Mouse (Mus musculus) liver, embryonic 12.5 days (tissue): Measurements from ENCODE around the gene 4833420G17Rik. TPM values are rescaled to one million over a fixed set of nuclear protein-coding genes. Genes with fewer than 3 reads are reported as not detected.

Source experiments
- ATAC-seq: fragments of 200-750 bp; cut with Nextera tagmentation; 2 replicates; pipeline ENCODE4 v1.8.0; 2017; ENCODE audit warnings: moderate number of reproducible peaks, mild to moderate bottlenecking, moderate library complexity
- H3K27ac ChIP-seq: fragments of 300-500 bp; sonication (generic); 2 replicates; pipeline ENCODE4 v1.5.1; 2016; ENCODE audit warnings: mild to moderate bottlenecking
- H3K27me3 ChIP-seq: fragments of 300-500 bp; sonication (generic); replicated peaks from 2 replicates; pipeline ENCODE4 v1.6.1; 2016; ENCODE audit warnings: mild to moderate bottlenecking, moderate library complexity
- H3K36me3 ChIP-seq: fragments of 300-500 bp; sonication (generic); 2 replicates; pipeline ENCODE4 v1.6.1; 2016; ENCODE audit warnings: mild to moderate bottlenecking, moderate library complexity
- H3K4me1 ChIP-seq: fragments of 300-500 bp; sonication (generic); 2 replicates; pipeline ENCODE4 v1.6.1; 2016
- H3K4me2 ChIP-seq: fragments of 300-500 bp; sonication (generic); 2 replicates; pipeline ENCODE4 v1.6.1; 2016; ENCODE audit warnings: mild to moderate bottlenecking, moderate library complexity
- H3K4me3 ChIP-seq: fragments of 300-500 bp; sonication (generic); 2 replicates; pipeline ENCODE4 v1.5.1; 2016; ENCODE audit warnings: mild to moderate bottlenecking, moderate library complexity
- H3K9ac ChIP-seq: fragments of 300-500 bp; sonication (generic); 2 replicates; pipeline ENCODE4 v1.6.1; 2016; ENCODE audit warnings: mild to moderate bottlenecking, moderate library complexity
- H3K9me3 ChIP-seq: fragments of 300-500 bp; sonication (generic); replicated peaks from 2 replicates; pipeline ENCODE4 v1.6.1; 2016; ENCODE audit warnings: mild to moderate bottlenecking, moderate library complexity
- WGBS: fragments of 180-500 bp; shearing (Covaris S2); methylation state at CpG from one replicate; pipeline ENCODE4 v1.1.7; 2016; ENCODE audit not compliant: insufficient replicate concordance; 5-methylcytosine and 5-hydroxymethylcytosine counted together
- polyA plus RNA-seq: library from polyadenylated mRNA; unstranded; fragments of >200 nt; fragmentation: Nextera tagmentation; extraction: Ambion mirVana; gene quantifications from 2 replicates; pipeline ENCODE4 v1.2.1, GENCODE M21; 2016

4833420G17Rik gene
- polyA plus RNA-seq = 27.6 and 29.7 TPM in 2 replicates

DNA sequence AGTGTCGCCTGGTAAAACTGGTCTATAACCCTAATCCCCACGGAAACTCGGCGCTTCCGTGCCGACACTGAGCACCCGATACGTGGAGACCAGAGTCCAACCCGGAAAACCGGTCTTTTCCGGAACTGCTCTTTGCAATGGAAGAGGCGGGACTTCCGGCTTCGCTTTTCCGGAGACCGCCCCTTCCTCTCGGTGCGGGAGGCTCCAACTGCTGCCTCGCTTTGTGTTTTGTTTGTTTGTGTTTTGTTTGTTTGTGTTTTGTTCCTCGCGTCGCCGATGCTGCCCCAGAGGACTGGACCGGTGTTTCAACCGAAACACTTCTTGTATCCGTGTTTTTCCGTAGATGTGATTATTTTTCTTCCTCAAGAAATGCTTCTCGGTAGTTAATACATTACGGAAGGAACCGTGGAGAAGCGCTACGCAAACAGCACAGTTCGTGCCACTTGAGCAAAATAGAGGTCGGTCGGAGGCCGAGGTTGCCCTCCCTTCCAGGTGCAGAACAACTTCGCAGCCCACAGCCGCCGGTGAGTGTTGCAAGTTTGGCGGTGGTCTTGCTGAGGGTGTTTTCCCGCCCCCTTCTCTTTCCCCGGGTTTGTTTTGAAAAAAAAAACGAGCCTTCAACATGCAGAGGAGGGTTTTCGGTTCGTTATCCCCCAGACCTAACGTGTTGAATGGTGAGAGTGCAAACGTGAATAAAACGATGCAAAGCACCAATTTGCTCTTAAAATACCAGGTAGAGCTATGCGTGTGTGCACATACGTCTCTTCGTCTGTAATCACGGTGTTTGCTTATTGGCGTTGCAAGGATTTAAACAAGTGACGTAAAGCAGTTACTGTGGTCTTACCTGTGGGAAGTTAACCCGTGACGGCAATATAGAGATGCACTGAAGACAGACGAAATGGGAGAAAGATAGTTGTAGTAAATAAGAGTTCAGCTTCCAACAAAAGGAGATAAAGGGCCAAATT, at the start of gene 4833420G17Rik:
TSS of gene 4833420G17Rik (plus strand) at position 173 of the 965 bp plus-strand sequence.
- peaks cover 16% of the 10 kb centered on the region for H3K4me1 ChIP-seq
- ATAC-seq = peak; percentile 99
- H3K4me3 ChIP-seq = peak within 1 kb of the TSS; percentile 86
- H3K9me3 ChIP-seq = no peaks in the 10 kb centered on the region
- peak within 1 kb of the TSS; percentile 85 for H3K9ac ChIP-seq
- H3K27me3 ChIP-seq = no peaks in the 10 kb centered on the region
- WGBS = 11% methylated on average over 57 of the region's 57 CpGs
- peaks cover 33% of the 10 kb centered on the region for H3K36me3 ChIP-seq
- H3K27ac ChIP-seq = peak within 1 kb of the TSS; percentile 86
- H3K4me2 ChIP-seq = peak within 1 kb of the TSS; percentile 77

DNA sequence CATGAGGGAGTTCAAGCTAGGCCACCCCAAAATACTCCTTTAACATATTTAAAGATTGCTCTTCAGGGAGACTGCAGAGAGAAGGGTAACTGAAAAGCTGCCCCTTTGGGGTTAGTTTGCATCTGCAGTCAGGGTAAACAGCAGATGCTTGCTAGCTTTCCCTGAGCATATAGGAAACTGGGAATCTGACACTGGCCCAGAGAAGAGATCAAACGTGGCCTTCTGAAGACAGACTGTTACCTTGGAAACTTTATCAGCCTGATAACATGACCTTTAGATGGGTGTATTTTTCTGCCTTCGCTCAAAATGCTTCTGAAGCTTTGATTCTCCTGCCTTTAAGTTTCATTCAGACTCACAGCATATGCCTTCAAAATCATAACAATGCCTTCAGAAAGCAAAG, 49.5 kb upstream of the 4833420G17Rik start:
- Histone ChIP-seq H3K27me3 (no peaks in the 10 kb centered on the region), H3K36me3 (no peaks in the 10 kb centered on the region), H3K4me3 (no peak overlapping the region), H3K9ac (no peak overlapping the region), H3K9me3 (no peaks in the 10 kb centered on the region), H3K4me2 (no peak overlapping the region), H3K4me1 (peaks cover 16% of the 10 kb centered on the region), H3K27ac (no peak overlapping the region)
- WGBS = 20% methylated on average over 2 of the region's 2 CpGs
- no peak for ATAC-seq

DNA sequence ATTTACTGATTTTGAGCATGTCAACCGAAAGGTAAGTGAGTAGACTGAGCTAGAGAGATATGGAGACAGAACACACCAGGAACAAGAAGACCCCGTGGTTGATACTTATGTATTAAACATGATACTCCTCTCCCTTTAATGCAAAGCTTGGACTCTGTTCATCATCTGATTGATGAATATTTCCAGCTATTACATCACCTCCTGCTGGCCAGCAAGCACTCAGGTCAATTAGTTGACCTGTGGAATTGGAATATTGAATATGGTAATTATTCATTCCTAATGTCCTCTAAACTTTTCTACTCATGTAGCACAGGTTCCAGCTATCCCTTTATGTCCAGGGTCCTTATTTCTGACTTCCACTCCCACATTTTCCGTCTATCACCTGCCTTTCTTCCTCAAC, 44.1 kb upstream of the 4833420G17Rik start:
- H3K27me3 ChIP-seq = 0 out of 2 replicates have a peak, but pooled peaks cover 2% of the 10 kb centered on the region
- 71% methylated on average over 3 of the region's 3 CpGs for WGBS
- no peak overlapping the region for H3K9ac ChIP-seq
- H3K4me3 ChIP-seq = no peak overlapping the region
- H3K27ac ChIP-seq = no peak overlapping the region
- no peaks in the 10 kb centered on the region for H3K36me3 ChIP-seq
- no peaks in the 10 kb centered on the region for H3K4me1 ChIP-seq
- H3K4me2 ChIP-seq = no peak overlapping the region
- no peak for ATAC-seq
- H3K9me3 ChIP-seq = no peaks in the 10 kb centered on the region

DNA sequence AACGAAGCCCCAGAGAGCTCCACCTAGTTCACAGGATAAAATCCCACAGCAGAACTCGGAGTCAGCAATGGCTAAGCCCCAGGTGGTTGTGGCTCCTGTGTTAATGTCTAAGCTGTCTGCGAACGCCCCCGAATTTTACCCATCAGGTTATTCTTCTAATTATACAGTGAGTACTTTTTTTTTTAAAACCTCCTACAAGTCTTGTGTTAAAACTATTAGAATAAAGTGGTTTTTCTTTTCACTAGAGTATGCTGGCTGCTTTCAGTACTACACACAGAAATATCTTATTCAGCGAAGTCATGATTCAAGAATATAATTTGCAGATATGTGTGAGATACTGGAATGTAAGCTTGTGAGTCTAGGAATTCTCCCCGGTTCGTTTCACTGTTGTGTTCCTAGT, 32.4 kb upstream of the 4833420G17Rik start:
- 25% methylated on average over 8 of the region's 8 CpGs for WGBS
- ATAC-seq = no peak
- H3K36me3 ChIP-seq = peaks cover 24% of the 10 kb centered on the region
- H3K9me3 ChIP-seq = no peaks in the 10 kb centered on the region
- no peaks in the 10 kb centered on the region for H3K27me3 ChIP-seq
- peaks cover 24% of the 10 kb centered on the region for H3K4me1 ChIP-seq
- H3K27ac ChIP-seq = peak overlapping the region; percentile 89
- peak overlapping the region; percentile 98 for H3K9ac ChIP-seq
- H3K4me3 ChIP-seq = peak overlapping the region; percentile 88
- peak overlapping the region; percentile 97 for H3K4me2 ChIP-seq

DNA sequence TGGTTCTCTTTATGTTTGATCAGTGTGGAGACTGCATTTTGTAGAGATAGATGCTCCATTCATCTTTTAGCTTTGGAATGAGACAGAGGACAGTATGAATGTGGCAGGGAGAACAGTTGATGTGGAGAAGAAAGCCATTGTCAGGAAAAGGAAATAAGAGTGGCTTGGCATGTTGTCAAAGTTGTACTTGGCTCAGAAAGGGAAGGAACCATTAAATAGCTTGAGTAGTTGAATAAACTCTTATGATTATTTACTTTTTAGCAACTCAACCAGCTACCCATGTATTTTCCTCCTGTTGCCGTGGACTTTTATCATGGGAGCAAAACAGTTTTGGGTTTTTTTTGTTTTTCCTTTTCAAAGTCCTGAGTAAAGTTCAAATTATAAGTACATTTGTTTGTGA, 30.5 kb upstream of the 4833420G17Rik start:
- Histone ChIP-seq H3K4me1 (peaks cover 24% of the 10 kb centered on the region), H3K27me3 (no peaks in the 10 kb centered on the region), H3K27ac (no peak overlapping the region), H3K4me2 (no peak overlapping the region), H3K4me3 (no peak overlapping the region), H3K9ac (no peak overlapping the region), H3K36me3 (peaks cover 34% of the 10 kb centered on the region), H3K9me3 (no peaks in the 10 kb centered on the region)
- 92% methylated on average over 1 of the region's 1 CpGs for WGBS
- no peak for ATAC-seq

DNA sequence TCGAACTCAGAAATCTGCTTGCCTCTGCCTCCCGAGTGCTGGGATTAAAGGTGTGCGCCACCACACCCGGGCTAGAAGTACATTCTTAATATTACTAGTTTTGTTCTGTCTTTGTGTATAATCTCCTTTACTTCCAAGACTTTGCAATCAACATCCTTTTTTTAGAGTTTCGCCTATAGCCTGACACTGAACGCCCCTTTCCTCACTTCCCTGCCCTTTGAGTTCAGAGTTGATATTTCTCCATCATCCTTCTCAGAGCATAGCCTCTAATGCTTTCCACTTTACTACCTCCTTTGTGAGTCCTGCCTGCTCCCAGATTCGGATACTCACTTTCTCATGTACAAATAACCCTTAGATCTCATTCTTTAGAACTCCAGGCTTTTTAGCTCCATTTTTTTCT, 28.2 kb upstream of the 4833420G17Rik start:
- Histone ChIP-seq H3K27me3 (no peaks in the 10 kb centered on the region), H3K9me3 (no peaks in the 10 kb centered on the region), H3K9ac (no peak overlapping the region), H3K27ac (no peak overlapping the region), H3K4me3 (no peak overlapping the region), H3K4me1 (peaks cover 24% of the 10 kb centered on the region), H3K36me3 (peaks cover 51% of the 10 kb centered on the region), H3K4me2 (no peak overlapping the region)
- 83% methylated on average over 7 of the region's 7 CpGs for WGBS
- no peak for ATAC-seq

DNA sequence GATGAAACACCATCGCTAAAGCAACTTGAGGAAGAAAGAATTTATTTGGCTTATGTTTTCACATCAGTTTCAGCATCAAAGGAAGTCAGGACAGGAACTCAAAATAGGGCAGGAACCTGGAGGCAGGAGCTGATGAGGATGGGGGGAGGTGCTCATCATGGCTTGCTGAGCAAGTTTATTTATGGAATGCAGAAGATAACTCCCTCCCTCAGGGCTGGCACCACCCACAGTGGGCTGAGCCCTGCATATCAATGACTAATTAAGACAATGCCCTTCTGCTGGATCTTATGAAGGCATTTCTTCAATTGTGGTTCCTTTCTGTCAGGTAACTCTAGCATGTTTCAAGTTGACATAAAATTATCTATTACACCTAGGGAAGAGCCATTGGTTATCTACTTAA, 20.3 kb upstream of the 4833420G17Rik start:
- H3K4me3 ChIP-seq = no peak overlapping the region
- peak; percentile 84 for ATAC-seq
- H3K27me3 ChIP-seq = no peaks in the 10 kb centered on the region
- peaks cover 9% of the 10 kb centered on the region for H3K4me1 ChIP-seq
- no peaks in the 10 kb centered on the region for H3K9me3 ChIP-seq
- no peak overlapping the region for H3K27ac ChIP-seq
- peaks cover 67% of the 10 kb centered on the region for H3K36me3 ChIP-seq
- 81% methylated on average over 1 of the region's 1 CpGs for WGBS
- H3K9ac ChIP-seq = no peak overlapping the region
- no peak overlapping the region for H3K4me2 ChIP-seq

DNA sequence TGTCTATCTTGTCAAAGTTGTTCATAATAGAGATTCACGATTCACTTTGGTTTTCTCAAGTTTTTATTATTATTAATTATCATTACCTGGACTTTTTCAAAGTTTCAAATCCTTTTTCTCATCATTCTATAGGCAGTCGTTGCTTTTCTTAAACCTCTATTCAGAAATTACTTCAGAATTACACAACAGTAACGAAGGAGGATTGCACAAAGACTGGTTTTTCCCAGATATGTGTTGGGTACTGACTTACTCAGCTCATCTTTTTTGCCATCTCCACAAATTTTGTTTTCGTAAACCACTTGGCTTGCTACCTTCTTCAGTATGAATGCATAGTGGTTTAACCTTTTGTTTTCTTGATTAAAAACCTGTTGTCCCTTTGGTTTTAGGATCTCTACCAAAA, 9.0 kb upstream of the 4833420G17Rik start:
- 78% methylated on average over 4 of the region's 4 CpGs for WGBS
- Histone ChIP-seq H3K4me1 (no peaks in the 10 kb centered on the region), H3K27ac (no peak overlapping the region), H3K4me2 (no peak overlapping the region), H3K9me3 (no peaks in the 10 kb centered on the region), H3K36me3 (peaks cover 57% of the 10 kb centered on the region), H3K27me3 (no peaks in the 10 kb centered on the region), H3K9ac (no peak overlapping the region), H3K4me3 (no peak overlapping the region)
- ATAC-seq = no peak

DNA sequence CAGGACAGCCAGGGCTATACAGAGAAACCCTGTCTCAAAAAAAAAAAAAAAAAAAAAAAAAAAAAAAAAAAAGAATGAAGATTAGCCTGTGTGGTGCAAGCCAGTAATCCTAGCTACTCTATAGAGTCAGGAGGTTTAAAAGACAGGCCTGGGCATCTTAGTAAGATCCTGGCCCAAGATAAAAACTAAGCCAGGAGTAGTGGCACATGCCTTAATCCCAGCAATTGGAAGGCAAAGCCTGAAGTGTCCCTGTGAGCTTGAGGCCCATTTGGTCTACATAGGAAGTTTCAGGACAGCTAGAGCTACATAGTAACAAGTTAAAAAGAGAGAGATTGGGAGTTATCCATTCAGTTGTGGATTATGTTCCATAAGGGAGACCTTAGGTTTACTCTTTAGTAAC, 7.5 kb upstream of the 4833420G17Rik start:
- no peak for ATAC-seq

DNA sequence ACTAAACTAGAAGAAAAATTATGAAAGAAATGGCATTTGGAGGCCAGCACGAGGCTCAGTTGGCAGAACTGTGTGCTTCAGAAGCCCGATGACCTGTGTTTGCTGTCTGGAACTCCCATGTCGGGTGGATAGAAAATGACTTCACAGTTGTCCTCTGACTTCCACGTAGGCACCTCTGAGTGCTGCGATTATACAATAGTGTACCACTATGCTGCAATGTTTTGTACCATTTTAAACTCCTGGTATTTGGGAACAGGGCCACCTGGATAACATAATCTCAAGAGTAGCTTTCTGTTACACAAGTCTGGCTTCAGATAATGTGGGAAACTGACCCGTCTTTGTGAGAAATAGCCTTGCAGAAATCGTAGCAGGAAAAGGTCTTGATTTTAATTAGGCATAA, 6.2 kb upstream of the 4833420G17Rik start:
- ATAC-seq = no peak
- Histone ChIP-seq H3K27ac (no peak overlapping the region), H3K9me3 (no peaks in the 10 kb centered on the region), H3K36me3 (peaks cover 42% of the 10 kb centered on the region), H3K4me3 (no peak overlapping the region), H3K4me1 (no peaks in the 10 kb centered on the region), H3K27me3 (no peaks in the 10 kb centered on the region), H3K4me2 (no peak overlapping the region), H3K9ac (no peak overlapping the region)
- WGBS = 82% methylated on average over 7 of the region's 7 CpGs

More for the DNA sequence above, 7.5 kb upstream of the 4833420G17Rik start:
- H3K27me3 ChIP-seq = no peaks in the 10 kb centered on the region
- H3K4me2 ChIP-seq = no peak overlapping the region
- no peaks in the 10 kb centered on the region for H3K9me3 ChIP-seq
- no peak overlapping the region for H3K9ac ChIP-seq
- no peak overlapping the region for H3K4me3 ChIP-seq
- H3K4me1 ChIP-seq = no peaks in the 10 kb centered on the region
- peaks cover 55% of the 10 kb centered on the region for H3K36me3 ChIP-seq
- H3K27ac ChIP-seq = no peak overlapping the region

DNA sequence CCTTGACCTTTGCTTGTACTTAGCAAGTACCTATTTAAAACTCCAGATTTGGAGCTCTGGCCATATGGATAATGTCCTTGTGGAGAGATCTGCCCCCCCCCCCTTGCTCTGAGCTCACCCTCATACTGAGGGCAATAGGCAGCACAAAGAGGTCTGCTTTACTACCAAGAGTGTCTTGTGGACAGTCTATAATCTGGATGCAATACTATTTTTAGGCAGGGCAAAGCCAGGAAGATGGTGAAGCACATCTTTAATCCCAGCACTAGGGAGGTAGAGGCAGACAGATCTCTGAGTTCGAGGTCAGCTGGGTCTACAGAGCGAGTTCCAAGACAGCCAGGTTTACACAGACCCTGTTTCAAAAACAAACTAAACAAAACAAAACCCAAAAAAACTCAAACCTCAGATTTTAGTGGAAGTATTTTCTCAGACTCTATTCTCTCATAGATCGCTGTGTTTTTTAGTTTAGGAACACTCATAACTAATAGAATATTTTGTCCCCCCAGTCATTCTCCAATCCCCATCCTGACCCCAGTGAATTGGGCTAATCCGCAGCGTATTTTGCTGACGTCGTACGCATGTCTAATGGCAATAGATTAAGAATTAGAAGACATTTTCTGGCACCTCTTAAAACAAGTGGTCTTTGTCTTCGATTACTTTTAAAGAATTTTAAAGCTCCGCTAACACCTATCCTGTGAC, 520 bp upstream of the 4833420G17Rik start:
- ATAC-seq = peak; percentile 75
- Histone ChIP-seq H3K4me3 (peak overlapping the region; percentile 86), H3K36me3 (peaks cover 28% of the 10 kb centered on the region), H3K27ac (peak overlapping the region; percentile 86), H3K4me2 (peak overlapping the region; percentile 77), H3K9me3 (no peaks in the 10 kb centered on the region), H3K9ac (peak overlapping the region; percentile 85), H3K4me1 (peaks cover 16% of the 10 kb centered on the region), H3K27me3 (no peaks in the 10 kb centered on the region)
- WGBS = 14% methylated on average over 10 of the region's 10 CpGs

DNA sequence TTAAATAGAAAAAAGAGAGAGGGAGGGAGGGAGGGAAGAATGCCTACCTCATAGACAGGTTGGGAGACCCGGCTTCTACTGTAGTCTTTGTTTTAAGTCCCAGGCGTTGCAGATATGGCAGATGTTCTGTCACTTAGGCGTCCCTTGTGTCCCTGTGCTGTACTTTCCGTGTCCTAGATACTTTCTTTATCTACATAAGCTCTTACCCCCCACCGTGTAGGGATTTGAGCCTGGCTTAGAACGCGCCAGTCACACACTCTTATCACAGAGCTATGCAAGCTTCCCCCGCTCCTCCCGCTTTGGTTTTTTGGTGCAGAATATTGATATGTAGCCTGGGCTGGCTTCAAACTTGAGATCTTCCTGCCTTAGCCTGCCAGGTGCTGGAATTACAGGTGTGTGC, 14.1 kb downstream of the 4833420G17Rik start:
- no peak overlapping the region for H3K27ac ChIP-seq
- no peak overlapping the region for H3K4me3 ChIP-seq
- H3K4me2 ChIP-seq = no peak overlapping the region
- no peak overlapping the region for H3K9ac ChIP-seq
- H3K27me3 ChIP-seq = no peaks in the 10 kb centered on the region
- H3K9me3 ChIP-seq = no peaks in the 10 kb centered on the region
- 67% methylated on average over 9 of the region's 9 CpGs for WGBS
- no peaks in the 10 kb centered on the region for H3K4me1 ChIP-seq
- ATAC-seq = no peak
- peaks cover 81% of the 10 kb centered on the region for H3K36me3 ChIP-seq
